Mouse (Mus musculus): ENCODE results near the gene Il18r1. TPM values are rescaled to one million over a fixed set of nuclear protein-coding genes. Genes with fewer than 3 reads are reported as not detected.

Gene Il18r1
- not detected in 2 replicates for polyA plus RNA-seq (2015; fragmentation: Nextera tagmentation; extraction: Ambion mirVana)

GRCm38 (mm10) chr1:40465477-40466430 lies at the start of gene Il18r1:
Gene Il18r1 (plus strand): TSS chr1:40465552.
- Histone ChIP-seq H3K4me1 (no peaks in the 10 kb centered on the region), H3K27ac (no peak within 1 kb of the TSS), H3K36me3 (ENCODE audit: poor library complexity, severe bottlenecking) (no peaks in the 10 kb centered on the region), H3K4me2 (no peak within 1 kb of the TSS), H3K9me3 (replicated peaks) (no peaks in the 10 kb centered on the region), H3K27me3 (no peaks in the 10 kb centered on the region), H3K4me3 (no peak within 1 kb of the TSS), H3K9ac (no peak within 1 kb of the TSS)
- 54% methylated on average over 20 of the region's 20 CpGs for WGBS
- ATAC-seq = no peak

- Histone ChIP-seq H3K9me3 (replicated peaks) (no peaks in the 10 kb centered on the region), H3K4me1 (no peaks in the 10 kb centered on the region), H3K4me3 (no peak overlapping the region), H3K4me2 (no peak overlapping the region), H3K9ac (no peak overlapping the region), H3K27ac (no peak overlapping the region), H3K27me3 (no peaks in the 10 kb centered on the region), H3K36me3 (ENCODE audit: poor library complexity, severe bottlenecking) (no peaks in the 10 kb centered on the region)
- no peak for ATAC-seq
- WGBS = 99% methylated on average over 2 of the region's 2 CpGs
These were observed 48.3 kb upstream of the Il18r1 start for GRCm38 (mm10) chr1:40417034-40417433.

- H3K36me3 ChIP-seq (ENCODE audit: poor library complexity, severe bottlenecking) = no peaks in the 10 kb centered on the region
These were observed 46.8 kb upstream of the Il18r1 start for GRCm38 (mm10) chr1:40418512-40418911.

GRCm38 (mm10) chr1:40423892-40424291 lies 41.5 kb upstream of the Il18r1 start:
- H3K27me3 ChIP-seq = no peaks in the 10 kb centered on the region
- H3K4me3 ChIP-seq = no peak overlapping the region
- H3K4me2 ChIP-seq = no peak overlapping the region
- no peaks in the 10 kb centered on the region for H3K36me3 ChIP-seq (ENCODE audit: poor library complexity, severe bottlenecking)
- no peaks in the 10 kb centered on the region for H3K4me1 ChIP-seq
- 85% methylated on average over 6 of the region's 6 CpGs for WGBS
- no peak overlapping the region for H3K9ac ChIP-seq
- no peak overlapping the region for H3K27ac ChIP-seq
- no peak for ATAC-seq
- no peaks in the 10 kb centered on the region for H3K9me3 ChIP-seq (replicated peaks)

More at GRCm38 (mm10) chr1:40418512-40418911, 46.8 kb upstream of the Il18r1 start:
- no peaks in the 10 kb centered on the region for H3K4me1 ChIP-seq
- H3K27me3 ChIP-seq = no peaks in the 10 kb centered on the region
- 83% methylated on average over 5 of the region's 5 CpGs for WGBS
- ATAC-seq = no peak
- no peak overlapping the region for H3K9ac ChIP-seq
- no peaks in the 10 kb centered on the region for H3K9me3 ChIP-seq (replicated peaks)
- no peak overlapping the region for H3K4me2 ChIP-seq
- no peak overlapping the region for H3K27ac ChIP-seq
- no peak overlapping the region for H3K4me3 ChIP-seq

- WGBS = 95% methylated on average over 9 of the region's 9 CpGs
- Histone ChIP-seq H3K9me3 (replicated peaks) (no peaks in the 10 kb centered on the region), H3K27ac (no peak overlapping the region), H3K4me3 (no peak overlapping the region), H3K27me3 (no peaks in the 10 kb centered on the region), H3K4me2 (no peak overlapping the region), H3K4me1 (no peaks in the 10 kb centered on the region), H3K36me3 (ENCODE audit: poor library complexity, severe bottlenecking) (no peaks in the 10 kb centered on the region), H3K9ac (no peak overlapping the region)
- ATAC-seq = no peak
These were observed 38.1 kb upstream of the Il18r1 start for GRCm38 (mm10) chr1:40427270-40427669.

- Histone ChIP-seq H3K9me3 (replicated peaks) (no peaks in the 10 kb centered on the region), H3K4me3 (no peak overlapping the region), H3K36me3 (ENCODE audit: poor library complexity, severe bottlenecking) (no peaks in the 10 kb centered on the region), H3K4me1 (no peaks in the 10 kb centered on the region), H3K27ac (no peak overlapping the region), H3K9ac (no peak overlapping the region), H3K27me3 (no peaks in the 10 kb centered on the region), H3K4me2 (no peak overlapping the region)
- WGBS = 75% methylated on average over 1 of the region's 1 CpGs
- ATAC-seq = no peak
These were observed 37.5 kb upstream of the Il18r1 start for GRCm38 (mm10) chr1:40427901-40428300.

- Histone ChIP-seq H3K4me1 (no peaks in the 10 kb centered on the region), H3K9me3 (replicated peaks) (no peaks in the 10 kb centered on the region), H3K9ac (no peak within 1 kb of the TSS), H3K4me2 (no peak within 1 kb of the TSS), H3K27me3 (no peaks in the 10 kb centered on the region), H3K27ac (no peak within 1 kb of the TSS), H3K4me3 (no peak within 1 kb of the TSS), H3K36me3 (ENCODE audit: poor library complexity, severe bottlenecking) (no peaks in the 10 kb centered on the region)
- WGBS = 82% methylated on average over 5 of the region's 5 CpGs
- ATAC-seq = no peak
These were observed 36.3 kb upstream of the Il18r1 start, which contains the start of gene Il1rl1 for GRCm38 (mm10) chr1:40428910-40429675. Gene Il1rl1 (plus strand): TSS chr1:40429570.

- Histone ChIP-seq H3K27ac (no peak overlapping the region), H3K9me3 (replicated peaks) (no peaks in the 10 kb centered on the region), H3K4me3 (no peak overlapping the region), H3K4me1 (no peaks in the 10 kb centered on the region), H3K27me3 (no peaks in the 10 kb centered on the region), H3K9ac (no peak overlapping the region), H3K36me3 (ENCODE audit: poor library complexity, severe bottlenecking) (no peaks in the 10 kb centered on the region), H3K4me2 (no peak overlapping the region)
- WGBS = 89% methylated on average over 4 of the region's 4 CpGs
- ATAC-seq = no peak
These were observed 35.1 kb upstream of the Il18r1 start for GRCm38 (mm10) chr1:40430143-40430834.

- no peaks in the 10 kb centered on the region for H3K4me1 ChIP-seq
- H3K9me3 ChIP-seq (replicated peaks) = no peaks in the 10 kb centered on the region
- no peak overlapping the region for H3K4me3 ChIP-seq
- H3K27me3 ChIP-seq = no peaks in the 10 kb centered on the region
- WGBS = 93% methylated on average over 2 of the region's 2 CpGs
- no peak overlapping the region for H3K9ac ChIP-seq
- H3K27ac ChIP-seq = no peak overlapping the region
- no peak overlapping the region for H3K4me2 ChIP-seq
- no peaks in the 10 kb centered on the region for H3K36me3 ChIP-seq (ENCODE audit: poor library complexity, severe bottlenecking)
- ATAC-seq = no peak
These were observed 33.2 kb upstream of the Il18r1 start for GRCm38 (mm10) chr1:40432169-40432568.

- no peaks in the 10 kb centered on the region for H3K4me1 ChIP-seq
- 92% methylated on average over 3 of the region's 3 CpGs for WGBS
- H3K27ac ChIP-seq = no peak overlapping the region
- H3K9ac ChIP-seq = no peak overlapping the region
- H3K9me3 ChIP-seq (replicated peaks) = no peaks in the 10 kb centered on the region
- ATAC-seq = no peak
- no peak overlapping the region for H3K4me2 ChIP-seq
- H3K4me3 ChIP-seq = no peak overlapping the region
- no peaks in the 10 kb centered on the region for H3K27me3 ChIP-seq
- no peaks in the 10 kb centered on the region for H3K36me3 ChIP-seq (ENCODE audit: poor library complexity, severe bottlenecking)
These were observed 29.4 kb upstream of the Il18r1 start for GRCm38 (mm10) chr1:40435936-40436335.

- no peak overlapping the region for H3K27ac ChIP-seq
- no peaks in the 10 kb centered on the region for H3K36me3 ChIP-seq (ENCODE audit: poor library complexity, severe bottlenecking)
- H3K9ac ChIP-seq = no peak overlapping the region
- no peak overlapping the region for H3K4me3 ChIP-seq
- 92% methylated on average over 2 of the region's 2 CpGs for WGBS
- no peaks in the 10 kb centered on the region for H3K27me3 ChIP-seq
- no peaks in the 10 kb centered on the region for H3K9me3 ChIP-seq (replicated peaks)
- H3K4me1 ChIP-seq = no peaks in the 10 kb centered on the region
- ATAC-seq = no peak
- no peak overlapping the region for H3K4me2 ChIP-seq
These were observed 28.0 kb upstream of the Il18r1 start for GRCm38 (mm10) chr1:40437340-40437739.

- no peak overlapping the region for H3K4me3 ChIP-seq
- 75% methylated on average over 8 of the region's 8 CpGs for WGBS
- no peaks in the 10 kb centered on the region for H3K36me3 ChIP-seq (ENCODE audit: poor library complexity, severe bottlenecking)
- ATAC-seq = no peak
- H3K4me2 ChIP-seq = no peak overlapping the region
- H3K27me3 ChIP-seq = no peaks in the 10 kb centered on the region
- H3K4me1 ChIP-seq = no peaks in the 10 kb centered on the region
- H3K9me3 ChIP-seq (replicated peaks) = no peaks in the 10 kb centered on the region
- H3K9ac ChIP-seq = no peak overlapping the region
- no peak overlapping the region for H3K27ac ChIP-seq
These were observed 25.8 kb upstream of the Il18r1 start for GRCm38 (mm10) chr1:40439504-40439903.
